Mouse (Mus musculus) neural tube, embryonic 15.5 days (tissue): Measurements from ENCODE around the gene Cd5. TPM values are rescaled to one million over a fixed set of nuclear protein-coding genes. Genes with fewer than 3 reads are reported as not detected.

Experiments used
- ATAC-seq: fragments of 200-750 bp; cut with Nextera tagmentation; 2 replicates; pipeline ENCODE4 v1.8.0; 2017; ENCODE audit warnings: mild to moderate bottlenecking, moderate TSS enrichment, moderate library complexity; ENCODE audit not compliant: low FRiP score
- H3K27ac ChIP-seq: fragments of 300-500 bp; sonication (generic); replicated peaks from 2 replicates; pipeline ENCODE4 v1.5.1; 2015; ENCODE audit warnings: mild to moderate bottlenecking, inconsistent platforms
- H3K27me3 ChIP-seq: fragments of 300-500 bp; sonication (generic); replicated peaks from 2 replicates; pipeline ENCODE4 v1.6.1; 2015; ENCODE audit warnings: inconsistent platforms
- H3K36me3 ChIP-seq: fragments of 300-500 bp; sonication (generic); 2 replicates; pipeline ENCODE4 v1.6.1; 2015; ENCODE audit warnings: inconsistent platforms
- H3K4me1 ChIP-seq: fragments of 300-500 bp; sonication (generic); 2 replicates; pipeline ENCODE4 v1.6.1; 2015; ENCODE audit warnings: inconsistent platforms
- H3K4me2 ChIP-seq: fragments of 300-500 bp; sonication (generic); 2 replicates; pipeline ENCODE4 v1.6.1; 2015; ENCODE audit warnings: inconsistent platforms, mild to moderate bottlenecking, moderate library complexity
- H3K4me3 ChIP-seq: fragments of 300-500 bp; sonication (generic); replicated peaks from 2 replicates; pipeline ENCODE4 v1.5.1; 2015; ENCODE audit warnings: mild to moderate bottlenecking, inconsistent platforms
- H3K9ac ChIP-seq: fragments of 300-500 bp; sonication (generic); replicated peaks from 2 replicates; pipeline ENCODE4 v1.6.1; 2015; ENCODE audit warnings: mild to moderate bottlenecking, inconsistent platforms
- H3K9me3 ChIP-seq: fragments of 300-500 bp; sonication (generic); replicated peaks from 2 replicates; pipeline ENCODE4 v1.6.1; 2016; ENCODE audit warnings: inconsistent platforms
- WGBS: fragments of 180-500 bp; shearing (Covaris S2); methylation state at CpG from one replicate; pipeline ENCODE4 v1.1.7; 2015; ENCODE audit warnings: mixed read lengths; 5-methylcytosine and 5-hydroxymethylcytosine counted together
- polyA plus RNA-seq: library from polyadenylated mRNA; unstranded; fragments of >200 nt; fragmentation: Nextera tagmentation; extraction: Ambion mirVana; gene quantifications from 2 replicates; pipeline ENCODE4 v1.2.1, GENCODE M21; 2015

The Cd5 gene
- polyA plus RNA-seq, 1 experiment from 2014 or later: 0.08 TPM

DNA sequence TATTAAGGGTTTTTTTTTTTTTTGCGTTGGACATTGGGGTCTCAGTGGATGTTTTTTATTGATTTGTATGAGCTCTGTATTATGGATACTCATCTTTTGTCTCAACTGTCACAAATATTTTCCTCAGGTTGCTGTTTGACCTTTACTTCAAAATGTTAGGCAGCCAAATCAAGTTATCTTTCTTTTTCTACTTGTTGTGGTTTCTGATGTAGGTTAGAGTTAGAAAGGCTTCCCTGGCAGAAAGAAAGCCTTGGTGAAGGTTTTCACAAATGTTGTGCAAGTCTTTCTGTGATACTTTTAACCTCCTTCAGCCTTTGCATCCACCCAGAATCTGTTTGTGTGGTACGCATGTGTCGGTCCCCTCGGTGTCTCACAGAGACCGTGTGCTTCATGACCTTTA is 13.8 kb upstream of the Cd5 start:
- Histone ChIP-seq H3K9ac (no peak overlapping the region), H3K4me3 (no peak overlapping the region), H3K4me2 (no peak overlapping the region), H3K9me3 (no peaks in the 10 kb centered on the region), H3K36me3 (no peaks in the 10 kb centered on the region), H3K27me3 (no peaks in the 10 kb centered on the region), H3K27ac (no peak overlapping the region), H3K4me1 (no peaks in the 10 kb centered on the region)
- ATAC-seq: no peak
- WGBS: 91% methylated on average over 5 of the region's 5 CpGs

DNA sequence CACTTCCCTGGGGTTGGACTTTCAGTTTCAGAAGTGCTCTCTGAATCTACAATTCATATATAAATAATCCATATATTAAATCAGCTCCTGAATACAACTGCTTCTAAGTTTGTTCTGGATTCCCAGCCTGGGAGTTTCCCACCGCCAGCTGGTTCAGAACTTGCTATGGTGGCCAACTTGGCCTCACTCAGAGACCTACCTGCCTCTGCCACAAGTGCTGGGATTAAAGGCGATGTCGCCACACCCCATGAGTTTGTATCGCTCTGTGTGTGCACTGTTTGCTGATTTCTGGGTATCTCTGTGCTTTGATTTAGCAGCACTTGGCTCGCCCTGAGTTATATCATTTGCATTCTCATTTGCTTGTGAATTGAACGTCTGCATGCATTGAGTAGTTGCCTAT is 13.3 kb upstream of the Cd5 start:
- no peak overlapping the region for H3K27ac ChIP-seq
- H3K4me2 ChIP-seq: no peak overlapping the region
- no peaks in the 10 kb centered on the region for H3K9me3 ChIP-seq
- H3K4me1 ChIP-seq: no peaks in the 10 kb centered on the region
- H3K4me3 ChIP-seq: no peak overlapping the region
- H3K36me3 ChIP-seq: no peaks in the 10 kb centered on the region
- WGBS: 89% methylated on average over 6 of the region's 6 CpGs
- ATAC-seq: no peak
- no peaks in the 10 kb centered on the region for H3K27me3 ChIP-seq
- no peak overlapping the region for H3K9ac ChIP-seq

DNA sequence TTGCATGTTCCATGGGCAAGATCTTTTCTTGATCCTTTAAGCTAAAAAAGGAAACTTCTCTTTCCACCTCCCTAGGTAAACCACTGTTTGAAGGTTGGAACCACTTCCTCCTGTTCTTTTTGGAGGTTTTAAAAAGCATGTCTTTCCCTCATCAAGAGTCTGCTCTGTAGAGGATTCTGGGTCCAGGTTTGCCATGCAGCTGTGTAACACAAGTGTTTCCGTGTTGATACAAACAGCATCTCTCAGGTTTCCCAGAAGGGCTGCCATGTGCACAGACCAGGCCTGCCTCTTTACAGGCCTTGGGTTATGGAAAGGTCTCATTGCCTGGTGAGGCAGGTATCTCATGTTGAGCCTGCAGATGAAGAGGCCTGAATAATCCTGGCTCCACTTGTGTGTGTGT is 12.8 kb upstream of the Cd5 start:
- no peaks in the 10 kb centered on the region for H3K9me3 ChIP-seq
- H3K4me3 ChIP-seq: no peak overlapping the region
- no peak overlapping the region for H3K27ac ChIP-seq
- no peak overlapping the region for H3K9ac ChIP-seq
- ATAC-seq: no peak
- 93% methylated on average over 1 of the region's 1 CpGs for WGBS
- no peak overlapping the region for H3K4me2 ChIP-seq
- H3K36me3 ChIP-seq: no peaks in the 10 kb centered on the region
- no peaks in the 10 kb centered on the region for H3K4me1 ChIP-seq
- H3K27me3 ChIP-seq: no peaks in the 10 kb centered on the region

DNA sequence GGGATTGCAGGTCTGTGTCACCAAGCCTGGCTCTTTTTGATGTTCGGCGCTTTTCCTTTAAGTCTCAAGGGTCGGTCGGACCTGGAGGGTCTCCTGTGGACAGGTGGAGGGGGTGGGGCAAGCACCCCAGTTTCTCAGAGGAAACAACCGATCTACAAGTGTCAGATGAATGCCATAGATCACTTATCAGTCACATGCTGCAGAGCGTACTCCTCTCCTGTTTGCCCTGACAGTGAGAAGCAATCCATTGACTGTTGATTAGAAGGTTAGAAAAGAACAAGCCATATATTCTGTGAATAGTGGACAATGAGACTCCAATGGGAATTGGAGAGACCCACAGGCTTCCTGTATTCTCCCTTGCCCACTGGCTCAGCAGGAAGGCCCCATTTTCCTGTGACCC is 11.4 kb upstream of the Cd5 start:
- no peak for ATAC-seq
- no peaks in the 10 kb centered on the region for H3K27me3 ChIP-seq
- no peak overlapping the region for H3K9ac ChIP-seq
- 83% methylated on average over 6 of the region's 6 CpGs for WGBS
- H3K9me3 ChIP-seq: no peaks in the 10 kb centered on the region
- H3K36me3 ChIP-seq: no peaks in the 10 kb centered on the region
- H3K4me2 ChIP-seq: no peak overlapping the region
- H3K27ac ChIP-seq: no peak overlapping the region
- no peak overlapping the region for H3K4me3 ChIP-seq
- no peaks in the 10 kb centered on the region for H3K4me1 ChIP-seq

DNA sequence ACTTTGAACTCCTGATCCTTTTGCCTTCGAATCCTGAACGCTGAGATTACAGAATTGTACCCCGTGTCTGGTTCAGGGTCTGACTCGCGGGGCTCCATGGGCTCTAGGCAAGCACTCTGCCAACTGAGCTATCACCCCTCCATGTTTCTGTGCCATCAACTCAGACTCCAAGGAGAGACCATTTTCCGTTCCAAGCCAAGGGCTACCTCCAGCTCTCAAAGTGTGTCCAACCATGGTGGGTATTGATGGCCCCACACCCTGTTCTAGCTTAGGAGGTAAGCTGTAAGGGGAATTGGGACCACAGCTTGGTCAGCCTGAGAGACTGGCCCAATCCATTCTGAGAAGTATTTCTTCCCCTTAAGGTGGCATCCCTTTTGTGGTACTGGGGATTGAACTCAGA is 10.5 kb upstream of the Cd5 start:
- Histone ChIP-seq H3K9ac (no peak overlapping the region), H3K4me3 (no peak overlapping the region), H3K36me3 (no peaks in the 10 kb centered on the region), H3K9me3 (no peaks in the 10 kb centered on the region), H3K4me1 (no peaks in the 10 kb centered on the region), H3K4me2 (no peak overlapping the region), H3K27ac (no peak overlapping the region), H3K27me3 (no peaks in the 10 kb centered on the region)
- WGBS: 92% methylated on average over 6 of the region's 6 CpGs
- no peak for ATAC-seq

DNA sequence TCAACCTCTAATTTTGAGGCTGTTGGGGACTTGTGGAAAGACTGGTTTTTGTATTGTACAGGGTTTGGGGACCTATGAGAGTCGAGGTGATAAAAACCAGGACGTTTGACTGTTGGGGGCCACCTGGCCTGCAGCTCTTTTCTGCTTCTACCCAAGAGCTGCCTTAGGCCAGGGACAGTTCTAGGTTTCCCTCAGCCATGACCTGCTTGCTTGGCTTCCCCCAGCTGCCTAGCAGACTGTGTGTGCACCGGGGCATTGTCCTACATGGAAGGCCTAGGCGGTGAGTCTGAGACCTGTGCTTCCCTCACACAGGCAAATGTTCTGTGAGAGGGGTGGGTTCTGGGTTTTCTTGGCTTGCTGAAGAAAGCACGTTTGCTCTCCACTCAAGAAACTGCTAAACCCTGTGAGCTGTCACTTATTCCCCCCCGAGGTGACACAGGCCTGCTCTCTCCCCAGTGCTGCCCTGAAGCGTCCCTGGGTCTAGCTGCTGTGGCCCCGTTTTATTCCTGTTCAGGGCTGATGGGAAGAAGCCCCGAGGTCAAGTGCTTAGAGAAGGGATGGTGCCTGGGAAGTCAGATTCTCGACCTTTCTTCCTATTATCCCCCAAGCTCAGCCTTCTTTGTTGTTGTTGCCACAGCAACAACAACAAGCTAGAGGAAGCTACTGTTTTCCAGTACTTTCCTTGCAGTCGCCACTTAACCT is 9.8 kb upstream of the Cd5 start:
- Histone ChIP-seq H3K9ac (no peak overlapping the region), H3K4me2 (no peak overlapping the region), H3K4me1 (no peaks in the 10 kb centered on the region), H3K4me3 (no peak overlapping the region), H3K27me3 (no peaks in the 10 kb centered on the region), H3K27ac (no peak overlapping the region), H3K9me3 (no peaks in the 10 kb centered on the region), H3K36me3 (no peaks in the 10 kb centered on the region)
- ATAC-seq: no peak
- WGBS: 55% methylated on average over 11 of the region's 11 CpGs

DNA sequence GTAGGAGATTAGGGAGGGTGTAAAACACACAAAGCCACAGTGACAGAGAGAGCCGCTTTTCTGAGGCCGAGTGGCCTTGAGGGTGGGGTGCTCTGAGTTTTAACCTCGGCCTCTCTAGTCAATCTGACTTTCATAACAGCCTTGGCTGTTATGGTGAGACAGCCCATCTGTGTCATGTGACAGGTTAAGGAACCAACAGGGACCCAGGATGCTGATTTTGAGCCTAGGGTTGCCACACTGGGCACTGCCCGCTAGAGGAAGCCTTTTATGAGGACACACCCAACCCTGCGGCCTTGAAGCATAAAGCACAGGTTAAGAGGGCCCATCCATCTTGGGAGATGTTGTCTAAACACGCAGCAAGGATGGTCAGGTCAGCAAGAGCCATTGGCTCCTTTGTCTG is 8.9 kb upstream of the Cd5 start:
- Histone ChIP-seq H3K27me3 (no peaks in the 10 kb centered on the region), H3K4me1 (no peaks in the 10 kb centered on the region), H3K4me2 (no peak overlapping the region), H3K9ac (no peak overlapping the region), H3K9me3 (no peaks in the 10 kb centered on the region), H3K27ac (no peak overlapping the region), H3K36me3 (no peaks in the 10 kb centered on the region), H3K4me3 (no peak overlapping the region)
- no peak for ATAC-seq
- 86% methylated on average over 6 of the region's 6 CpGs for WGBS

DNA sequence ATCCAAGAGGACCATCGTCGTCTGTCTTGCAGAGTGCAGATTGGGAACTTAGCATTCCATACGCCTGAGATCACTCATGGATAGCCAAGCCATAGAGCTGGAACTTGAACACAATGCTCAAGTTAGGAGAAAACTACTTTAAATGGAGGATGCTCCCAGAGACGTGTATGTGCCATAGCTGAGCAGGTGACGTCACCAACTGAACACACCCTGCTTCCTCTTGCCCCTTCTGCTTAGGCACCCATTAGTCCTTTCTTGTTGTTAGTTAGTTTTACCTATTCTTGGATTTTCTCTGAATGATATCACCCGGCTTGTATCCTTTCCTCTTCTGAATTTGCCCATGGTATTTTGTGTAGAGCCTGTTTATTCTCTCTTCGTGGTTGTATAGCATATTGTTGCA is 8.4 kb upstream of the Cd5 start:
- no peak overlapping the region for H3K9ac ChIP-seq
- H3K27me3 ChIP-seq: no peaks in the 10 kb centered on the region
- no peaks in the 10 kb centered on the region for H3K9me3 ChIP-seq
- WGBS: 87% methylated on average over 7 of the region's 7 CpGs
- H3K4me3 ChIP-seq: no peak overlapping the region
- no peak for ATAC-seq
- no peaks in the 10 kb centered on the region for H3K4me1 ChIP-seq
- no peak overlapping the region for H3K4me2 ChIP-seq
- H3K36me3 ChIP-seq: no peaks in the 10 kb centered on the region
- no peak overlapping the region for H3K27ac ChIP-seq

DNA sequence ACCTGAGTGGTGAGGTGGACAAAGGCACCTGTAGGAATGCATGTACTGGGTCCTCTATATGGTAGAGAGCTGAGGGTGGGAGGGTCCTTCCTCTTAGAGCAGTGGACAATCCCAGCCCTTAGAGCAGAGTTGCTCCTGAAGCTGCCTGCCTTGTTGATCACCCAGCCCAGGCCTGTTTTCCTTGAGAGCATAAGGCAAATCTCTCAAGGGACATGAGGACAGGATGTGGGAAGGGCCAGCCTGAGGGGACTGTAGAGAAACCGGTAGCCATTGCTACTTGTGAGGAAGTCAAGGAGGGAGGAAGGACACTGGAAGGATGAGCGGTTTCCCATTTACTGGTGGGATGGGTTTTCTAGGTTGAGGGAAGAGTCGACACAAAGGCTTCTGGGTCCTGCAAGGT is 3.8 kb upstream of the Cd5 start:
- Histone ChIP-seq H3K4me3 (no peak overlapping the region), H3K4me1 (no peaks in the 10 kb centered on the region), H3K27me3 (no peaks in the 10 kb centered on the region), H3K4me2 (no peak overlapping the region), H3K36me3 (no peaks in the 10 kb centered on the region), H3K27ac (no peak overlapping the region), H3K9me3 (no peaks in the 10 kb centered on the region), H3K9ac (no peak overlapping the region)
- no peak for ATAC-seq
- 88% methylated on average over 3 of the region's 3 CpGs for WGBS

DNA sequence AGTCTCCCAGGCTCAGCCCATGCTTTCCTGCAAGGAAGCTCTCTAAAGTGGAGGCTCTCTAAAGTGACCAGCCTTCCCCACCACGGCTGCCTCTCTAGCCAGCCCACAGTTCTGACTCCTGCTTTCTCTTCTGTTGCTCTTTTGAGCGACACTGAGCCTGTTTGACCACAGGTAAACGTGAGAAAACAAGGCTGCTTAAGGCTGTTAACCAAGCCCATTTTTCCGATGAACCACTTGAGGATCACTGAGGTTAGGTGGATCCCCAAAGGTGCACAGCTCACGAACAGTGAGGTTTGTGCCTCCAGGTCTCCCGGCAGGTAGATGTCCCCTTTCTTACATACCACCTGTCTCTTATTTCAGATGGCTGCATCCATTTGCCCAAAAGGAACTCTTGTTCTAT is 3.3 kb upstream of the Cd5 start:
- Histone ChIP-seq H3K36me3 (no peaks in the 10 kb centered on the region), H3K4me1 (no peaks in the 10 kb centered on the region), H3K27ac (no peak overlapping the region), H3K27me3 (no peaks in the 10 kb centered on the region), H3K9me3 (no peaks in the 10 kb centered on the region), H3K4me3 (no peak overlapping the region), H3K9ac (no peak overlapping the region), H3K4me2 (no peak overlapping the region)
- no peak for ATAC-seq
- 90% methylated on average over 6 of the region's 6 CpGs for WGBS

DNA sequence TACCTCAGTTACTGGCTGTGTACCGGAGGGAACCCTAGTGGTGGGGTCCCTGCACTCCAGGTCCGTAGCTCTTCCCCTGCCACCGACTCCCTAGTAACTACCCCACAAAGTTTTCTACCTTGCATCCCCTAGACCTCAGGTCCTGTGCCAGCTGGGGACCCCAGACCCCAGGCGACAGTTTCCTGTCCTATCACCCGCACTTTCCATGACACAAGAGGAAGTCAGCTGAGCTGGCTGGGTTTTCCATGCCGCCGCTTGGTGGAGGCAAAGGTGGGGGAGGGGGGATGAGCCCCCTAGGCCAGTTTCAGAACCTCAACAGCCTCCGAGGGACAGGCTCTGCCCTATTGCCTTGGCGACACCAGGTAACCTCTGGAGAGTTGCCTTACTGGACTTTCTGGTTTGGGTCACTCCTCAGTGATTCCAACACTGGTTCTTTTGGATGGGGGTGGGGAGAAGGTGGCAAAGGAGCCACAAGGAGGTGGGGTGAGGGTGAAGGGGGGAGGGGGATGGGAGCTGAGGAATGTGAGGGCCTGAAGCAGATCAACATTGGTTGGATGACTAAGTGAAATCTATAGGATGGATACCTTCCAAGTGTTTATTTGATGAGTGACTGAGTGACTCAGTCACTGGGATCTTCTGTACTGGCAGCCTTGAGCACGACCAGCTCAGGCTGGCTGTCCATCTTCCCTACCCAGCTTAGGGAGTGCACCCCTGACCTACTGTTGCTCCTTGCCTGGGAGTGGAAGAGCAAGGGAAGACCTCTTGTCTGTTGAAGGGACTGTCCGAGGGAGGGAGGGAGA is 2.0 kb upstream of the Cd5 start:
- Histone ChIP-seq H3K9ac (no peak overlapping the region), H3K4me1 (no peaks in the 10 kb centered on the region), H3K36me3 (no peaks in the 10 kb centered on the region), H3K27me3 (no peaks in the 10 kb centered on the region), H3K4me2 (no peak overlapping the region), H3K27ac (no peak overlapping the region), H3K4me3 (no peak overlapping the region), H3K9me3 (no peaks in the 10 kb centered on the region)
- ATAC-seq: no peak
- WGBS: 53% methylated on average over 11 of the region's 11 CpGs

DNA sequence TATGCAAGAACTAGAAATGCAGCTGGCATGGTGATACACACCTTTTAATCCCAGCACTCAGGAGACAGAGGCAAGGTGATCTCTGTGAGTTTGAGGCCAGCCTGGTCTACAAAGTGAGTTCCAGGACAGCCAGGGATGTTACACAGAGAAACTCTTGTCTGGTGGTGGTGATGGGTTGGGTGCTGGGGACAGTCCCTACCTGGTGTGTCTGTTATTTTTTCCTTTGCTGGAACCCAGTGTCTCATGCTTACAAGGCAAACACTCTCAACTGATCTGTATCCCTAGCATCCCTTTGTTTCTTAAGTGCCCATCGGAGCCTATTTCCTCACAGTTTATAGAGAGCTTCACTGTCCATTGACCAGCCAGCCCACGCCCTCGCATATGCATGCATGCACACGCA is 1.1 kb upstream of the Cd5 start:
- Histone ChIP-seq H3K4me2 (no peak overlapping the region), H3K27ac (no peak overlapping the region)

More for the DNA sequence above, 1.1 kb upstream of the Cd5 start:
- 95% methylated on average over 4 of the region's 4 CpGs for WGBS
- no peak for ATAC-seq
- Histone ChIP-seq H3K9me3 (no peaks in the 10 kb centered on the region), H3K9ac (no peak overlapping the region), H3K27me3 (no peaks in the 10 kb centered on the region), H3K4me1 (no peaks in the 10 kb centered on the region), H3K4me3 (no peak overlapping the region), H3K36me3 (no peaks in the 10 kb centered on the region)
